Mouse (Mus musculus) cerebellum, adult 2 months (tissue): ENCODE results near the gene Olfr649.

Experiments
- CTCF ChIP-seq: fragments of 200-500 bp; IDR thresholded peaks from 2 replicates; pipeline ENCODE4 v1.5.1; 2011; ENCODE audit warnings: low read depth, mild to moderate bottlenecking, control low read depth, low read length, moderate library complexity, borderline replicate concordance; ENCODE audit not compliant: insufficient read depth
- POLR2A ChIP-seq: fragments of 200-500 bp; IDR thresholded peaks from 2 replicates; pipeline ENCODE4 v1.6.1; 2011; ENCODE audit warnings: low read length, control low read depth, borderline replicate concordance; ENCODE audit not compliant: insufficient read depth

- TF ChIP-seq CTCF: peak; percentile 5; the same call in 1 of the 2 replicates
- TF ChIP-seq POLR2A: no peak
Observed at GRCm38 (mm10) chr7:104231203-104231602, 35.4 kb upstream of the Olfr649 start.
